Mouse (Mus musculus) forebrain, postnatal 0 days (tissue): ENCODE measurements around the gene Pfpl. TPM values are rescaled to one million over a fixed set of nuclear protein-coding genes. Genes with fewer than 3 reads are reported as not detected.
A peak's percentile ranks its signal among the peaks of the same experiment; 100 is the strongest.

Experiments used
- ATAC-seq: fragments of 200-750 bp; cut with Nextera tagmentation; 2 replicates; pipeline ENCODE4 v1.8.0; 2017; ENCODE audit warnings: mild to moderate bottlenecking, moderate library complexity
- DNase-seq: peaks from one replicate; pipeline ENCODE4 v3.0.0-alpha.2; 2015
- H3K27ac ChIP-seq: fragments of 300-500 bp; sonication (generic); 2 replicates; pipeline ENCODE4 v1.5.1; 2014; ENCODE audit warnings: low read depth, mild to moderate bottlenecking, antibody characterized with exemption, low read length, moderate library complexity, mixed read lengths
- H3K27me3 ChIP-seq: fragments of 300-500 bp; sonication (generic); 2 replicates; pipeline ENCODE4 v1.6.1; 2014; ENCODE audit warnings: mild to moderate bottlenecking, low read length, mixed read lengths; ENCODE audit not compliant: insufficient read depth
- H3K36me3 ChIP-seq: fragments of 300-500 bp; sonication (generic); 2 replicates; pipeline ENCODE4 v1.6.1; 2014; ENCODE audit warnings: mild to moderate bottlenecking, moderate library complexity; ENCODE audit not compliant: insufficient read depth
- H3K4me1 ChIP-seq: fragments of 300-500 bp; sonication (generic); 2 replicates; pipeline ENCODE4 v1.6.1; 2014; ENCODE audit warnings: antibody characterized with exemption; ENCODE audit not compliant: insufficient read depth
- H3K4me2 ChIP-seq: fragments of 300-500 bp; sonication (generic); 2 replicates; pipeline ENCODE4 v1.6.1; 2014; ENCODE audit warnings: low read depth, mild to moderate bottlenecking, moderate library complexity
- H3K4me3 ChIP-seq: fragments of 300-500 bp; sonication (generic); 2 replicates; pipeline ENCODE4 v1.5.1; 2014; ENCODE audit warnings: low read depth, low read length, mixed read lengths
- H3K9ac ChIP-seq: fragments of 300-500 bp; sonication (generic); 2 replicates; pipeline ENCODE4 v1.6.1; 2014; ENCODE audit warnings: mild to moderate bottlenecking
- H3K9me3 ChIP-seq: fragments of 300-500 bp; sonication (generic); 2 replicates; pipeline ENCODE4 v1.6.1; 2016; ENCODE audit warnings: low read length
- CTCF ChIP-seq: sonication (generic); IDR thresholded peaks from 2 replicates; pipeline ENCODE4 v1.5.1; 2016; ENCODE audit warnings: antibody characterized with exemption, control low read depth, low read depth
- WGBS: fragments of 180-500 bp; shearing (Covaris S2); extraction: QIAGEN DNeasy Blood & Tissue Kit; methylation state at CpG from one replicate; pipeline ENCODE4 v1.1.7; 2014; 5-methylcytosine and 5-hydroxymethylcytosine counted together
- polyA plus RNA-seq: library from polyadenylated mRNA; unstranded; fragments of >200 nt; fragmentation: Nextera tagmentation; extraction: Ambion mirVana; gene quantifications from 2 replicates; pipeline ENCODE4 v1.2.1, GENCODE M21; 2015
- total RNA-seq: library from RNA; depleted of rRNA; stranded (reverse); fragments of >200 nt; gene quantifications from 2 replicates; pipeline ENCODE4 v1.2.3, GENCODE M21; 2014

The Pfpl gene
- total and polyA plus RNA-seq, 2 experiments from 2014 or later, result not detected

- ATAC-seq (no peak), DNase-seq (no peak)
- Histone ChIP-seq H3K4me1 (no peaks in the 10 kb centered on the region), H3K4me3 (no peak overlapping the region), H3K27ac (no peak overlapping the region), H3K9me3 (no peaks in the 10 kb centered on the region), H3K4me2 (no peak overlapping the region), H3K36me3 (peaks cover 17% of the 10 kb centered on the region), H3K9ac (no peak overlapping the region), H3K27me3 (no peaks in the 10 kb centered on the region)
- no peak for TF ChIP-seq CTCF
- WGBS, result 77% methylated on average over 5 of the region's 5 CpGs
These were observed 36.4 kb downstream of the Pfpl start for GRCm38 (mm10) chr19:12464127-12464526.

GRCm38 (mm10) chr19:12464674-12465073 lies 37.0 kb downstream of the Pfpl start:
- no peaks in the 10 kb centered on the region for H3K9me3 ChIP-seq
- H3K9ac ChIP-seq, result no peak overlapping the region
- DNase-seq (no peak), ATAC-seq (no peak)
- no peaks in the 10 kb centered on the region for H3K27me3 ChIP-seq
- peaks cover 21% of the 10 kb centered on the region for H3K36me3 ChIP-seq
- no peak overlapping the region for H3K4me3 ChIP-seq
- no peak overlapping the region for H3K27ac ChIP-seq
- TF ChIP-seq CTCF, result no peak
- 67% methylated on average over 4 of the region's 4 CpGs for WGBS
- no peaks in the 10 kb centered on the region for H3K4me1 ChIP-seq
- no peak overlapping the region for H3K4me2 ChIP-seq

GRCm38 (mm10) chr19:12465530-12466144 lies 37.9 kb downstream of the Pfpl start:
- H3K9me3 ChIP-seq, result no peaks in the 10 kb centered on the region
- H3K9ac ChIP-seq, result no peak overlapping the region
- 92% methylated on average over 10 of the region's 10 CpGs for WGBS
- no peak overlapping the region for H3K27ac ChIP-seq
- no peaks in the 10 kb centered on the region for H3K4me1 ChIP-seq
- no peak for ATAC-seq
- no peak for TF ChIP-seq CTCF
- no peak for DNase-seq
- H3K4me2 ChIP-seq, result no peak overlapping the region
- no peak overlapping the region for H3K4me3 ChIP-seq
- H3K36me3 ChIP-seq, result peaks cover 21% of the 10 kb centered on the region
- H3K27me3 ChIP-seq, result no peaks in the 10 kb centered on the region

- no peak overlapping the region for H3K4me3 ChIP-seq
- H3K27ac ChIP-seq, result no peak overlapping the region
- 20% methylated on average over 7 of the region's 7 CpGs for WGBS
These were observed 38.5 kb downstream of the Pfpl start for GRCm38 (mm10) chr19:12466204-12466603.

GRCm38 (mm10) chr19:12467436-12467835 lies 39.7 kb downstream of the Pfpl start:
- H3K4me2 ChIP-seq, result no peak overlapping the region
- no peak overlapping the region for H3K9ac ChIP-seq
- DNase-seq, result peak; percentile 47
- WGBS, result 83% methylated on average over 5 of the region's 5 CpGs
- no peak overlapping the region for H3K4me3 ChIP-seq
- H3K36me3 ChIP-seq, result peaks cover 28% of the 10 kb centered on the region
- no peaks in the 10 kb centered on the region for H3K9me3 ChIP-seq
- H3K27ac ChIP-seq, result no peak overlapping the region
- 0 out of 2 replicates have a peak, but pooled peaks have one; percentile 10 for ATAC-seq
- no peaks in the 10 kb centered on the region for H3K27me3 ChIP-seq
- peak; percentile 62 for TF ChIP-seq CTCF
- no peaks in the 10 kb centered on the region for H3K4me1 ChIP-seq

More at GRCm38 (mm10) chr19:12466204-12466603, 38.5 kb downstream of the Pfpl start:
- ATAC-seq (peak; percentile 40; the same call in 1 of the 2 replicates), DNase-seq (peak; percentile 67)
- H3K27me3 ChIP-seq, result no peaks in the 10 kb centered on the region
- H3K36me3 ChIP-seq, result peaks cover 21% of the 10 kb centered on the region
- H3K4me2 ChIP-seq, result no peak overlapping the region
- H3K9ac ChIP-seq, result no peak overlapping the region
- no peaks in the 10 kb centered on the region for H3K9me3 ChIP-seq
- no peaks in the 10 kb centered on the region for H3K4me1 ChIP-seq
- TF ChIP-seq CTCF, result peak; percentile 89

GRCm38 (mm10) chr19:12471866-12472265 lies 44.2 kb downstream of the Pfpl start:
- WGBS, result 53% methylated on average over 3 of the region's 3 CpGs
- H3K27me3 ChIP-seq, result no peaks in the 10 kb centered on the region
- TF ChIP-seq CTCF, result no peak
- peaks cover 49% of the 10 kb centered on the region for H3K36me3 ChIP-seq
- no peak overlapping the region for H3K4me2 ChIP-seq
- H3K4me3 ChIP-seq, result no peak overlapping the region
- H3K9ac ChIP-seq, result no peak overlapping the region
- no peaks in the 10 kb centered on the region for H3K9me3 ChIP-seq
- no peaks in the 10 kb centered on the region for H3K4me1 ChIP-seq
- DNase-seq, result no peak
- ATAC-seq, result no peak
- no peak overlapping the region for H3K27ac ChIP-seq

- no peaks in the 10 kb centered on the region for H3K9me3 ChIP-seq
- no peak overlapping the region for H3K27ac ChIP-seq
- peaks cover 52% of the 10 kb centered on the region for H3K36me3 ChIP-seq
- no peaks in the 10 kb centered on the region for H3K4me1 ChIP-seq
- DNase-seq (no peak), ATAC-seq (no peak)
- H3K4me3 ChIP-seq, result no peak overlapping the region
- WGBS, result 86% methylated on average over 5 of the region's 5 CpGs
- H3K9ac ChIP-seq, result no peak overlapping the region
- no peaks in the 10 kb centered on the region for H3K27me3 ChIP-seq
- TF ChIP-seq CTCF, result no peak
- H3K4me2 ChIP-seq, result no peak overlapping the region
These were observed 44.8 kb downstream of the Pfpl start for GRCm38 (mm10) chr19:12472381-12472976.
